Mouse (Mus musculus): ENCODE results near the gene Tctex1d1. TPM values are rescaled to one million over a fixed set of nuclear protein-coding genes. Genes with fewer than 3 reads are reported as not detected.

Tctex1d1 gene
- polyA plus RNA-seq, 1 experiment, result not detected

DNA sequence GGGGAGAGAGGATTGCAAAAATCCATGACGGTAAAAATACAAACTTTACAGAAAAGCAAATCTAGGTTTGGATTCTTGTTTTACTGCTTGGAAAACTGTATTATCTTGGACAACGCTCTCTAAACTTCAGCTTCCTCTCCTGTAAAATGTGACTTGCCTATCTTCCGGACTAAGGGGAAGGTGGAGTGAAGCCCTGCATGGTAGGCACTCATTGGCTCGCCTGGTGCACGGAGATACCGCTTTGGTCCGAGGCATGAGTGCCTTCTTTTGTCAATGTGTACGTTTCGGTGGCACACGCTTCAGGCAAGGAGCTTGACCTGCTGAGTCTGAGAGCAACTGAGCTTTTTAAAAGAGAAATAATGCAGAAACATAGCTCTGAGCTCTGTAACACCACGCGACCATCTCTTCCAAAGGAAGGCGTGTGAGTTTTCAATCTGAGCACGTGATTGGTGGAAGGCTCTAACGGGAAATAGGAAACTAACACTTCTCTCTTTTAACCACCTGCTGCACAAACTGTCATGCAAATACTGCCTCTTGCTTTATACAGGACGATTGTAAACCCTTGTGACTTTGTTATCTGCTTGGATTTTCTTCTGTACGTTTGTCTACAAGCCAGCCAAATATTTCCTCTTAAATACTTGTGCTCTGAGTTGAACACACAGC lies 23.0 kb upstream of the Tctex1d1 start:
- H3K4me1 ChIP-seq (ENCODE audit: control insufficient read depth, insufficient read depth, insufficient read length), result peaks cover 5% of the 10 kb centered on the region; the same call in 1 of the 2 replicates
- no peaks in the 10 kb centered on the region for H3K36me3 ChIP-seq (ENCODE audit: control insufficient read depth, insufficient read depth, low read length)
- DNase-seq (ENCODE audit: low read depth in 1 of 2, low spot score in 2 of 2), result no peak
- H3K4me3 ChIP-seq (ENCODE audit: extremely low read depth, insufficient read depth, insufficient read length), result peak overlapping the region; percentile 50
- WGBS, result 31% methylated on average over 17 of the region's 17 CpGs
- H3K27ac ChIP-seq (ENCODE audit: insufficient read depth, low read length), result no peak overlapping the region
- TF ChIP-seq POLR2A (IDR thresholded peaks at IDR 0.05; ENCODE audit: low read depth, low read length) (no peak), CTCF (IDR thresholded peaks at IDR 0.05; ENCODE audit: extremely low read depth, insufficient read depth, insufficient read length, insufficient replicate concordance) (no peak)
- no peaks in the 10 kb centered on the region for H3K27me3 ChIP-seq (ENCODE audit: control insufficient read depth, insufficient read depth, low read length)

DNA sequence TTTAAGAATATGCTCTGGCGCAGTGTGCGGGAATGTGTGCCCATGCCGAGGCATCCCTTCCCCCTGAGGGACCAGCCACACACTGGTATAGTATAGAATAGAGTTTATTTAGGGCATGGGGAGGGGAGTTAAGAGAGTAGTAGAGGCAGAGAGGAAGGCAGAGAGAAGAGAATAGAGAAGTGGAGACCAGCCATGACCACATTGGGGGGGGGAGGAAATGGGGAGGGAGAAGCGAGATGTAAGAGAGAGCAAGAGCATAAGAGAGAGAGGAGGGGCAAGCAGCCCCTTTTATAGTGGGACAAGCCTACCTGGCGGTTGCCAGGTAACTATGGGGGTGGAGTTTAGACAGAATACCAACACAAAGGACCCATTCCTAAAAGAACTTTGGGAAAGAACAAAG lies 19.0 kb upstream of the Tctex1d1 start:
- Histone ChIP-seq H3K36me3 (ENCODE audit: control insufficient read depth, insufficient read depth, low read length) (no peaks in the 10 kb centered on the region), H3K27ac (ENCODE audit: insufficient read depth, low read length) (no peak overlapping the region), H3K4me3 (ENCODE audit: extremely low read depth, insufficient read depth, insufficient read length) (no peak overlapping the region), H3K4me1 (ENCODE audit: control insufficient read depth, insufficient read depth, insufficient read length) (peaks cover 5% of the 10 kb centered on the region; the same call in 1 of the 2 replicates), H3K27me3 (ENCODE audit: control insufficient read depth, insufficient read depth, low read length) (no peaks in the 10 kb centered on the region)
- DNase-seq (ENCODE audit: low read depth in 1 of 2, low spot score in 2 of 2), result no peak
- no peak for TF ChIP-seq POLR2A (IDR thresholded peaks at IDR 0.05; ENCODE audit: low read depth, low read length)
- 55% methylated on average over 5 of the region's 5 CpGs for WGBS

- Histone ChIP-seq H3K4me1 (ENCODE audit: control insufficient read depth, insufficient read depth, insufficient read length) (no peaks in the 10 kb centered on the region), H3K4me3 (ENCODE audit: extremely low read depth, insufficient read depth, insufficient read length) (no peak overlapping the region), H3K36me3 (ENCODE audit: control insufficient read depth, insufficient read depth, low read length) (no peaks in the 10 kb centered on the region), H3K27me3 (ENCODE audit: control insufficient read depth, insufficient read depth, low read length) (no peaks in the 10 kb centered on the region), H3K27ac (ENCODE audit: insufficient read depth, low read length) (no peak overlapping the region)
- TF ChIP-seq POLR2A (IDR thresholded peaks at IDR 0.05; ENCODE audit: low read depth, low read length) (no peak), CTCF (IDR thresholded peaks at IDR 0.05; ENCODE audit: extremely low read depth, insufficient read depth, insufficient read length, insufficient replicate concordance) (no peak)
- WGBS, result 27% methylated on average over 3 of the region's 3 CpGs
- no peak for DNase-seq (ENCODE audit: low read depth in 1 of 2, low spot score in 2 of 2)
Observed at GRCm38 (mm10) chr4:102964174-102964573, 14.2 kb upstream of the Tctex1d1 start.

- H3K4me3 ChIP-seq (ENCODE audit: extremely low read depth, insufficient read depth, insufficient read length), result no peak overlapping the region
- no peak for DNase-seq (ENCODE audit: low read depth in 1 of 2, low spot score in 2 of 2)
- 80% methylated on average over 15 of the region's 15 CpGs for WGBS
- H3K27me3 ChIP-seq (ENCODE audit: control insufficient read depth, insufficient read depth, low read length), result no peaks in the 10 kb centered on the region
- no peak for TF ChIP-seq CTCF (IDR thresholded peaks at IDR 0.05; ENCODE audit: extremely low read depth, insufficient read depth, insufficient read length, insufficient replicate concordance)
- no peaks in the 10 kb centered on the region for H3K4me1 ChIP-seq (ENCODE audit: control insufficient read depth, insufficient read depth, insufficient read length)
- H3K36me3 ChIP-seq (ENCODE audit: control insufficient read depth, insufficient read depth, low read length), result no peaks in the 10 kb centered on the region
- H3K27ac ChIP-seq (ENCODE audit: insufficient read depth, low read length), result no peak overlapping the region
Observed at GRCm38 (mm10) chr4:102967811-102968210, 10.6 kb upstream of the Tctex1d1 start.

- Histone ChIP-seq H3K4me1 (ENCODE audit: control insufficient read depth, insufficient read depth, insufficient read length) (no peaks in the 10 kb centered on the region), H3K27me3 (ENCODE audit: control insufficient read depth, insufficient read depth, low read length) (no peaks in the 10 kb centered on the region), H3K4me3 (ENCODE audit: extremely low read depth, insufficient read depth, insufficient read length) (no peak overlapping the region), H3K27ac (ENCODE audit: insufficient read depth, low read length) (no peak overlapping the region), H3K36me3 (ENCODE audit: control insufficient read depth, insufficient read depth, low read length) (no peaks in the 10 kb centered on the region)
- WGBS, result 94% methylated on average over 5 of the region's 5 CpGs
- DNase-seq (ENCODE audit: low read depth in 1 of 2, low spot score in 2 of 2), result no peak
- TF ChIP-seq POLR2A (IDR thresholded peaks at IDR 0.05; ENCODE audit: low read depth, low read length) (no peak), CTCF (IDR thresholded peaks at IDR 0.05; ENCODE audit: extremely low read depth, insufficient read depth, insufficient read length, insufficient replicate concordance) (no peak)
Observed at GRCm38 (mm10) chr4:102969599-102969998, 8.8 kb upstream of the Tctex1d1 start.

- H3K4me1 ChIP-seq (ENCODE audit: control insufficient read depth, insufficient read depth, insufficient read length), result no peaks in the 10 kb centered on the region
- no peaks in the 10 kb centered on the region for H3K27me3 ChIP-seq (ENCODE audit: control insufficient read depth, insufficient read depth, low read length)
- WGBS, result 13% methylated on average over 5 of the region's 5 CpGs
- DNase-seq (ENCODE audit: low read depth in 1 of 2, low spot score in 2 of 2), result no peak
- TF ChIP-seq CTCF (IDR thresholded peaks at IDR 0.05; ENCODE audit: extremely low read depth, insufficient read depth, insufficient read length, insufficient replicate concordance) (no peak), POLR2A (IDR thresholded peaks at IDR 0.05; ENCODE audit: low read depth, low read length) (no peak)
- no peak overlapping the region for H3K4me3 ChIP-seq (ENCODE audit: extremely low read depth, insufficient read depth, insufficient read length)
- H3K27ac ChIP-seq (ENCODE audit: insufficient read depth, low read length), result no peak overlapping the region
- H3K36me3 ChIP-seq (ENCODE audit: control insufficient read depth, insufficient read depth, low read length), result no peaks in the 10 kb centered on the region
Observed at GRCm38 (mm10) chr4:102971159-102971558, 7.2 kb upstream of the Tctex1d1 start.

DNA sequence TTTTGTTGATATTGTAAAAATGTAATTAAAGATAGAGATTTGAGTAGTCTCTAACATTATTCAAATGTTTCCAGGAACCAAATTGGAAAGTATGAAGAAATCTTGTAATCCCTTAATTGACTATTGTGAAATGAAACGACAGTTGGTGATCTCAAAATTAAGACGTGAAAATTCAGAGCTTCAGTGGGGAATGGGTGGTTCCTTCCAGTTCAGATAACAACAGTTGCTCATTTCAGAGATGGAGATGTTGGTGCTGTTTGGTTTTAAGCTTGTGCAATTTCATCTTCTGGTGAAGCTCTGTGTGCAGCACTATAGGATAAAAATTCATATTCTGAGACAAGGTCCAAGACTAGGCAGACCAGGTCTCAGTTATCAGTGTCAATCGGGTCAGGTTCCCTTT lies 6.3 kb upstream of the Tctex1d1 start:
- WGBS, result 71% methylated on average over 3 of the region's 3 CpGs

More for the DNA sequence above, 6.3 kb upstream of the Tctex1d1 start:
- H3K27me3 ChIP-seq (ENCODE audit: control insufficient read depth, insufficient read depth, low read length), result no peaks in the 10 kb centered on the region
- no peak for DNase-seq (ENCODE audit: low read depth in 1 of 2, low spot score in 2 of 2)
- no peak overlapping the region for H3K4me3 ChIP-seq (ENCODE audit: extremely low read depth, insufficient read depth, insufficient read length)
- no peak overlapping the region for H3K27ac ChIP-seq (ENCODE audit: insufficient read depth, low read length)
- no peaks in the 10 kb centered on the region for H3K36me3 ChIP-seq (ENCODE audit: control insufficient read depth, insufficient read depth, low read length)
- TF ChIP-seq POLR2A (IDR thresholded peaks at IDR 0.05; ENCODE audit: low read depth, low read length), result no peak
- TF ChIP-seq CTCF (IDR thresholded peaks at IDR 0.05; ENCODE audit: extremely low read depth, insufficient read depth, insufficient read length, insufficient replicate concordance), result no peak
- H3K4me1 ChIP-seq (ENCODE audit: control insufficient read depth, insufficient read depth, insufficient read length), result no peaks in the 10 kb centered on the region
